Mouse (Mus musculus): ENCODE measurements around the gene Hsd17b2.
A peak's percentile ranks its signal among the peaks of the same experiment; 100 is the strongest.

The Hsd17b2 gene

DNA sequence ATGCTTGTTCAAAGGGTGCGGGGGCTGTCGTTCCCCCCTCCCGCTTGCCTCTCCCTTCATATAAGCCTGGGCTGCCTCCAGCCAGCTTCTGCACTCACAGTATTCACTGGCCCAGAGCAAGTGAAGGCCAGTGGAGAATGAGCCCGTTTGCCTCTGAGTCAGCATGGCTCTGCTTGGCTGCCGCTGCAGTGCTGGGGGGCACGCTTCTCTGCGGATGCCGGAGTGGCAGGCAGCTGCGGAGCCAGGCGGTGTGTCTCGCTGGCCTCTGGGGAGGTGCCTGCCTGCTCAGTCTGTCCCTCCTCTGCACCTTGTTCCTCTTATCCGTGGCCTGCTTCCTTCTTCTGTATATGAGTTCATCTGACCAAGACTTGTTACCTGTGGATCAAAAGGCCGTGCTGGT, at the start of gene Hsd17b2:
Gene Hsd17b2, plus strand, starts transcription at position 46 of the 400 bp plus-strand sequence.
- no peak for DNase-seq (ENCODE audit: low read depth, low spot score)

DNA sequence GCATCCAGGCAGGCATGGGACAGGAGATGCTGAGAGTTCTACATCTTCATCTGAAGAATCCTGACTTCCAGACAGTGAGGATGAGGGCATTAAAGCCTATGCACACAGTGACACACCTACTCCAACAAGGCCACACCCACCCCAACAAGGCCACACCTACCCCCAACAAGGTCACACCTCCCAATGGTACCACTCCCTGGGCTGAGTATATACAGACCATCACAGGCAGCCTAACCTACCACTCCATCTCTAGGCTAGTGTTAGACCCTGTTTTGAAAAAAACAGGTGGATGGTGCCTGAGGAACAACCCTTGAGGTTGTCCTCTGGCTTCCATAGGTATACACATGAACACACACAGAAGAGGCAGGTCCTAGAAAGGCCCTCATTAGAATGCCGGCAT, 49.4 kb upstream of the Hsd17b2 start:
- DNase-seq (ENCODE audit: low read depth, low spot score), result no peak

DNA sequence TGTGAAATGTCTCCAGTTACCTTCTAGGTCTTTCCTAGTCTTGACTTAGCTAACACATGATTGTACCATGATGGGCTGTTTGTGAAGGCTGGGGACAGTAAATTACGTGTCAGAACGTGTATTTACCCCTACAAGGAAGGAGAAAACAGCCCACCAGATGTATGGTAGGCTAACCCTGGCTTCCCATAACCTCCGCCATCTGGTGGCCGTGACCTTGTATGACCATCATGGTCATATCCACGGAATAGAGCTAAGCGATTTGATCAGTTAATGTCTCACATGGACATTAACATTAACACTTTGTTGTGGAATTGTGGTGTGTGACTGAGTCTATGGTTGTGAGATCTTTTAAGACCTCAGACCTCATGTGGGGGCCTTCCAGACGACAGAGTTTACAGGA, 42.7 kb upstream of the Hsd17b2 start:
- no peak for DNase-seq (ENCODE audit: low read depth, low spot score)

DNA sequence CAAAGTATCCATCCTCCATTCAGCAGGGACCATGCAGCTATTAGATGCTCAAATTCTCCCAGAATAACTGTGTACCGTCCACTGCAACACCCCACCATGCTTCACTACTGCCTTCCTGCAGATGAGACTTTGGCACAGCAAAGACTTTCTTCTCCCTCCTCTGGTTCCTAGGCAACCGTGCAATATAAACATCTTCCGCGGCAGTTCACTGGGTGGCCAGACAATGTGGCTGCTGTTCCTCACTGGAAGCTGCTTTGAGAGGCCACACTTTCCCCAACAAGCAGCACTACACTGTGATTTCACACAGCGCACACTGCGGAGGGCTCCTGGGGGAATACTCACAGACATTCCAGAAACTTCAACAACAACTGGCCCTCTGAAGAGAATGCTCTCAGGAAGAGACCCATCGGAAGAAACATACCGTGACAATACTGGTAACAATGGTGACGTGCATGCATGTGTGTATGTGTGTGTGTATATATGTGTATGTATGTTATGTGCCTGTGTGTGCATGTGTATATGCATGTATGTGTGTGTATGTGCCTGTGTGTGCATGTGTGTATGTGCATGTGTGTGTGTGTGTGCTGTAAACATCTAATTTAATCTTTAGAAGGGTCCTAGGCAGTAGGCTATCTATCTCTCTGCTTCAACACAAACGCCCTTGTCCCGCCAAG, 41.2 kb upstream of the Hsd17b2 start:
- peak; percentile 82 for DNase-seq (ENCODE audit: low read depth, low spot score)

DNA sequence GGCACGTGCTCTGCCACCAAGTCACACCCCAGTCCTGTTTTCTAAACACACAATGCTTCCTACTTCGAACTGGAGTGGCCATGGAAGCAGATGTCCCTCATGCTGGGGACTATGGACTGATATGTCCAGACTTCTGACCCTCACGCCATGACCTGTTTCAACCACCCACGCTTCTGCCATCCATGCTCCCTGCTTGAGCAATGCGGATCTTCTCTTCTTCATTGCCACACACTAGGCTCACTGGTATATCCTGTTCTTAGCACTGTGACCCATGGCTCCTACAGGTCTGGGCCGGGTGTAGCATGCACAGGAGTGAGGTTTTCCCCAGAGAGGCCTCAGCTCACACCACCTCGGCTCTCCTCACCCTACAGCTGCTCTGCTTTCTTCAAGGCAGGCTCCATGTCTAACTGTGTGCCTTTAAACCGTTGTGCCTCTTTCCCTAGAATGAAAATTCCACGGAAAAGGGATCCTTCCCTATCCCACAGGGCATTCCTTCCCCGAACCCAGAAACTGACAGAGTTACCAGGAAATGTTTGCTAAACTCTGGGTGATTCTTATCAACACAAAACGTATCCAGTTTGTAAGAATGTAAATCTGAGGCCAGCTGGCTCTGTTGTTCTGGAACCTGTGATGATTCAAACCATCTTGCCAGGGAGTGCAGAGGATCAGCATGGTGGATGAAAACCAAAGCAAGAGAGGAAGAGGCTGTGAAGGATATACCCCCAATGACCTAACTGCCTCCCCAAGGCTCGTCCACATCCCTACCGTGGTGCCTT, 34.2 kb upstream of the Hsd17b2 start:
- no peak for DNase-seq (ENCODE audit: low read depth, low spot score)

DNA sequence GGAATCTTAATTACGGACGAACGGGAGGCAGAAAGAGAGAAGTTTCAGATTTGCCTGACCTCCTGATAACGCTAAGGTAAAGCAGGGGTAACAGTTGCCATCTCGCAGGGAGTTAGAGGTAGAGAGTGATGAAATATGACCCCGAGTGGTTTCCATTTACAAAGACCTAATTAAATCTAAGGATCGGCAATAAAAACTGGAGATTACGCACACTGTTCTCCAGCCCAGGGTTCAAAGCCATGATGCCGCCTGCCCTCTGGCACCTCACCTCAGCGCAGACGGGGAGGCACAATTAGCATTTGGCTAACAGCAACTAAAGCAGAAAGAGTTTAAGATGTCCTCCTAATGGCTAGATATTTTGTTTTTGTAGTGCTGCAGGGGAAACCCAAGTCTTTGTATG, 31.2 kb upstream of the Hsd17b2 start:
- DNase-seq (ENCODE audit: low read depth, low spot score), result no peak

DNA sequence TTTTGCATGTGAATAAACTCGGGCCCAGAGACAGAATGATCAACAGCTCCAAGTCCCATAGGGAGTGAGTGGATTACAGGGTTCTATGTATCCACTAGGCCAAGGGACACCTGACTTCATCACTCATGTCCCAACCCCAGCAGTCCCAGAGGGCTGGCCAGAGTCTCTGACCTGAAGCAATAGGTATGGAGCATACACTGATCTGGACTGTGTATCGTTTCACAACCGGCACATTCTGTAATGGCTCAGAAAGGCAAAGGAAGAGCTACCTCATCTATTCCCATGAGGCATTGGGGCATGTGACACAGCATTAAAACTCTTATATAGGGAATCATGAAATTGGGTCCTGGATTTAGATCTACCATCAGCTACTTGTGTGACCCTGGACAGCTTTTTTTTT, 29.1 kb upstream of the Hsd17b2 start:
- DNase-seq (ENCODE audit: low read depth, low spot score), result no peak

DNA sequence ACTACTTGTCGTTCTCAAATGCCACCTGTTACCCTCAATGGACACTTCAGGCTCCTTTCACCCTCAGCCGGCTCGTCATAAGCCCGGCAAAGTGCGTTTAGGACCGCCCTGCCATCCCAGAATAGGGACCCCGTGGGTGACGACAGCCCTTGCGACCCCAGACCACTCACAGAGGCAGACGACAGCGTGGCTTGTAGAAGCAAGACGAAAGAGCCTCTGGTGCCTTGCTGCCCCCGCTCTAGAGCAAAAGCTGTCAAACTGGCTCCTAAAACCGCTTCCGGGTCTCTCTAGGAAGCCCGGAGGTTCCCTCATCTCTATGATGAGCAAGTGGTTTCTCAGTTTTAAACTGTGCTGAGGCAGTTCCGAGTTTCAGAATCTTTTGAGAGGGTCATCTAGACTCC, 28.3 kb upstream of the Hsd17b2 start, which contains the start of gene Sdr42e1:
Gene Sdr42e1, minus strand, starts transcription at position 260 of the 401 bp plus-strand sequence.
- no peak for DNase-seq (ENCODE audit: low read depth, low spot score)

DNA sequence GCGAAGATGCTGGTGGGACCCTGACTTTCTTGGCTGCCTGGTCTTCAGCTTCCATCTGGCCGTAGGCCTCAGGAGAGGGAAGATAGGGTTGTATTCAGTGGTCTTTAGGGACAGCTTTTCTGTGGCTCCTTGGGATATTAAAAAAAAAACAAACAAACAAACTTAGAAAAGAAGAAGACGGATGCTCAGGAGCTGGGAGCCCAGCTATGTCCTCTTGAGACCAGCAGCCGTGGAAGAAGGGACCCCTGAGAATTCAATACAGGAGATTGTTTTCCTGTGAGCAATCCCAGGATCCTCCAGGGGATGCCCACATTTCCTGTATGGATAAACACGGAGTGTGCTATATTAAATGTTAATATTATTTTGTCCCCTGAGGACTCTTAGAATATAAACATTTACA, 26.5 kb upstream of the Hsd17b2 start:
- no peak for DNase-seq (ENCODE audit: low read depth, low spot score)

DNA sequence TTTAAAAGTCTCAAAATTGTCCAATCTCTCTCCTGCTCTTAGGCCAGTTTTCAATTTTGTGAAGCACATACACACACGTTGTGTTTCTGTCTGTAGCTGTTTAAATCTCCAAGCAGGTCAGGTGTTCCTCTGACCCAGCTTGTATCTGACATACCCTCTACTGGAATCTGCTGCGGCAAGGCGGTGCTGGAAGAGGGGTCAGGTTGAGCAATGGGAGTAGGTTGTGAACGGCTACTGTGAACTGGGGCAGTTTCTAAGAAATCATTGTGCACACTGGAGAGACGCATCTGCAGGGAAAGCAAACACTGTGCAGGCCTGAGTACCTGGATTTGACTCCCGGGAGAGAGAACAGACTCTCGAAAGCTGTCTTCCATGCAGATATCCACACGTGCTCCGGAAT, 25.2 kb upstream of the Hsd17b2 start:
- no peak for DNase-seq (ENCODE audit: low read depth, low spot score)

DNA sequence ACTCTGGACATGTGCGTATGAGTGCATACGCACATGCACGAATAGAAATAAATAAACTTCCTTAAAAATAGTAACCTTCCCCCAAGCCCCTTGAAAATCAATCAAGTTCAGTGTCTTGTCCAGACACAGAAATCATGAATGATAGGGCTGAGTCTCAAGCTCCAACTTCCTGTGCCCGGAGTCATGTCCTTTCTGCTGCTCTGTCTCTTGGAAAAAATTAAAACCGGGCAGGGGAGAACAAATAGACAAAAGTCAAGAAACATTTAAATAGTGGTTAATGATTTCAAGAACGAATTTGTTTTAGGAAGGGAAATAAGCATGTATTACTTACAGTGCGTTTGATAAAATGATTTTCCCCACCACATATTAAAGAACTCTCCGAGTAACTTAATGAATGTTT, 24.7 kb upstream of the Hsd17b2 start:
- DNase-seq (ENCODE audit: low read depth, low spot score), result no peak

DNA sequence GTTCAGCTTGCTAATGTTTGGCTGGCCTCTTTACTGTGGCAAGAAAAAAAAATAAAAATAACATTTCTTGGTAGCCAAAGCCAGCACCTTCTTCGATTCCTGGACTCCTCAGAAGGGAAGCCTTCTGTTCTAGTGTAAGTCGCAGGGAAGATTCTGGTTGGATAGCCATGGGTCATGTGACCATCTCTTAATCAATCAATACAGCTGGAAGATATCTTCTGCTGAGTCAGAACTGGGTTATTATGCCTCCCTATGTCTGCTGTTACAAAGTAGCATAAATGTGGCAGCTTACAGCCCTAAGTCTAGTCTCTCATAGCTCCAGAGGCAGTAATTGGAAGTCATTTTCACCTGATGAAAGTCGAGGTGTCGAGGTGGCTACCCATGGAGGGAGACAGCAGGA, 23.1 kb upstream of the Hsd17b2 start:
- no peak for DNase-seq (ENCODE audit: low read depth, low spot score)

DNA sequence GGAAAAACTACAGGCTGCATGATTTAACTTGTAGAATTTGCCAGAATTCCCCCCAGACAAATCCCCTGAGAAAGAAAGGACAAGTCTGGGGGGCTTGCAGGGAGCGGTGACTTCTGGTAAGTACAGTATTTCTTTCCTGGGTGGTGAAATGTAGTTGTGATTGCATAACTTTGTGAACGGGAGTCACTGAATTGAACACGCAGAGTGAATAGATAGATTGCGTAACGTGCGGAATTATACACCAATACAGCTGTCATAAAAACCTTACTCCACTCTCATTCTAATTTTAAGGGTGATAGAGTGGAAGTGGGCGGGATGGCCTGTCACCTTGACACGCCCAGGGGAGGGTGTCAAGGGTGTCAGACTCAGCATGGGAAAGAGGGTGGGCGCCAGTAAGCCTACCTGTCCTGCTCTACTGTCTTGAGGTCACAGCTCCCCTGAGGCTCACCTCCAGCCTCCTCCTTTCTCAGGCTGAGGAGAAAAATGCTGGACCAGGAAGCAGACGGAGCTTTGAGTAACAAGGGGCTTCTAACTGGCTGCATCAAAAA, 17.7 kb upstream of the Hsd17b2 start:
- no peak for DNase-seq (ENCODE audit: low read depth, low spot score)

DNA sequence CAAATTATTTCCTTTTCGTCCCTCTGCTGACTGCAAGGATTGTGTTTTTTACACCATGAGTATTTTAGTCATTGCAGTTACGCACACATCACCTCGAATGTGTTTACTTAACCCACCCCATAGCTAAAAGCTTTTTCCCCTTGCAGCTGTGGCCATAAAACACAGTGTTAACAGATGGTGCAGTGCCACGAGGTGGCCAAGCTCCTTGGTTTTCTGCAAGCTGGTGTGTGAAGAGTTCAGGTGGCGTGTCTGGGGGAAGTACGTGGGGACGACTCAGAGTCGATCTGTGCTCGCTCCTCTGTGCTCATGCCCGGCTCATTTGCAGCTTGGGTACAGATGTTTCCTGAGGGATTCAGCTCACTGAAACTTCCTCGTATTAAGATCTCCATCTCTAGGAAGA, 17.2 kb upstream of the Hsd17b2 start:
- DNase-seq (ENCODE audit: low read depth, low spot score), result peak; percentile 44

DNA sequence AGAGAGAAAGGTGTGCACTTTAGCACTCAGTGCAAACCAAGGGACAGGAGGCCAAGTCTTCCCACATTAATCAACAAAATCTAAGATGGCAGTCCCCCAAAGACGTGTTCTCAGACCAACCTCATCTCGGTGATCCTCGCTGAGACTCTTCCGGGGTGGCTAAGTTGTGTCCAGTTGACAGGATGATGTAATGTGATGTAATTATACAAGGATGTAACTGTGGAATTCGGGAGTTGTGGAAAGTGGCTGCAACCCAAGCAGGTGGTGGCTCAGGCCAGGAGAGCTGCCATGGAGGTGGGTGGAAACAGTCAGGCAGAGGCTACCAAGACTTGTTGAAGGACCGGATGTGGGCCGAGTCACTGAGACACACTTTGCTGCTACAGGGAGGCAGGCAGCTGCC, 13.8 kb upstream of the Hsd17b2 start:
- no peak for DNase-seq (ENCODE audit: low read depth, low spot score)

DNA sequence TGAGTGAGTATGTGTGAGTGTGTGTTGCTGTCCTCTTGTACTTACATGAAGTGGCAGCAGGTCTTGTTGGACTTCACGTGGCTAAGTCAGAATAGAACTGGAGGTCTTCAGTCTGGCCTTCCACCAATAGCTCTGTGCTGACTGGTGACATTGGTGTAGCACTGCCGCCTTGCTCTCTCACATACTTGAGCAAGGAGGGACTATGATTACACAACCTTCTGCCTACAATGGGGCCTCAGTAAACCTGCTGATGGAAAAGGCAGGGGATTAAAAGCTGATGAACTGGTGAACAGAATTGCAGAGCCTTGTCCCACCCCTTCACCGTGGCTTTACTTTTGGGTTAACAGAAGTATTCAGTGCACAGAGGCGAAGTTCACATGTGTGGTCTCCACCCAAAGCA, 9.6 kb upstream of the Hsd17b2 start:
- DNase-seq (ENCODE audit: low read depth, low spot score), result no peak

DNA sequence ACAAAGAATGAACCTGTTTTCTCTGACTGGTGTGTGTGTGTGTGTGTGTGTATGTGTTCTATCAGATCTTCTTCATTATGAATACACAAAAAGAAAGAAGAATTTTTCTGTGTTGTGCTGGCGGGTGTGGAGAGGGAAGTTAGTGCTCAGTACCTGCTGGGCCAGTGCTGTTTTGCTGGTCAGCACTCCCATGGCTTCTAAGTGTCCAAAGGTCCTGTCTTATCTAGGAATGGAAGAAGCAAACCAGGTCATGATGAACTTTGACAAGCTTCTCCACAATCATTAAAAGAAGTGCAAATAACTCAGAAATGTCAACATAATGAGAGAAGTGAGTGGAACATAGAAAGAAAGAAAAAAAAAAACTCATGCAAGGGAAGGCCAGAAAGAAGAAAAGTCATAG, 6.1 kb upstream of the Hsd17b2 start:
- no peak for DNase-seq (ENCODE audit: low read depth, low spot score)

DNA sequence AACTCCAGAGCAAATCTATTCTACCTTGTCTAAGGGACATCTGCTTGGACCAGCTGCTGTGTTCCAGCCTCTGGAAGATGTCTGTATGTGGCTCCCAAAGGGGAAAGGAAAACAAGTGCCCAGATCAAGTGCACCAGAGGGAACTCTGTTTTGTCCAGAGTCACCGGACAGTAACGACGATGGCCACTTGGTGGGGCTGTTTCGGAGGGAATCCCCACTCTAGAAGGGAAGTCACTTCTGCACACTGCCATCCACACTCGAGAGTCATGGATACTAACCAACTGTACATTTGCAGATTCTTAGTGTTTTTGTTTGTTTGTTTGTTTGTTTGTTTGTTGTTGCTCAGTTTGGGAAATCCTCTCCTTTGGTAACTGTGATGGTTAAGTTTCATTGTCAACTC, 4.5 kb upstream of the Hsd17b2 start:
- DNase-seq (ENCODE audit: low read depth, low spot score), result no peak

DNA sequence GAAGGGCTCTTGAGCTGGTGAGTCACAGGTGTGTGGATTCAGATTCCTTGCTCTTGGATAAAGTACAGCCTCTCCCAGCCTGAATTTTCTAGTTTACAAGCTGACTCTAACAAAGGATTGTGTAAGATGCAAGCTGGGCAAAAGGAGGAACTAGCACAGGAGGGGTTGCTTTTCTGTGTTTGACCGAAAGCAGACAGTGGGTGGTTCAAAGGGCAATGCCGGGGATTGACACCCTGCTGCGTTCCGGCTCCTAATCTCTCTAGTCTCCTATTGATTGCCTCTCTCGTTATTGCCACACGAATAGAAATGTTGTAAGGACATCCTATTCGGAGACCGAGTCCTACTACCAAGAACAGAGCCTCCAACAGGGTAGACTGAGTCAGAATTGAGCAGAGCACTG, 1.0 kb upstream of the Hsd17b2 start:
- no peak for DNase-seq (ENCODE audit: low read depth, low spot score)

DNA sequence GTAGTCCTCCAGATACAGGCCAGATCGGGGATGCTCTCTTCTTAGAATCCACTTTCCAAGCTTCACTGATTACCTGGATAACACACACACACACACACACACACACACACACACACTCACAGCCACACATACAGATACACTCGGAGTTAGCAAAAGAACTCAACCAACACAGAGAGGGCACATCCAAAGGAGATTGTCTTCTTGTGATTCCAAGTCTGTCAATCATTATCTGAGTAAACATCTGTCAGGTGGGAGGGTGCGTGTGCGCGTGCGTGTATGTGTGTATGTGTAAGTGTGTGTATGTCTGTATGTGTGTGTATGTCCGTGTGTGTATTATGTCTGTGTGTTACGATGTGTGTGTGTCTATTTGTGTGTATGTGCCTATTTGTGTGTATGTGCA, 458 bp upstream of the Hsd17b2 start:
- no peak for DNase-seq (ENCODE audit: low read depth, low spot score)

DNA sequence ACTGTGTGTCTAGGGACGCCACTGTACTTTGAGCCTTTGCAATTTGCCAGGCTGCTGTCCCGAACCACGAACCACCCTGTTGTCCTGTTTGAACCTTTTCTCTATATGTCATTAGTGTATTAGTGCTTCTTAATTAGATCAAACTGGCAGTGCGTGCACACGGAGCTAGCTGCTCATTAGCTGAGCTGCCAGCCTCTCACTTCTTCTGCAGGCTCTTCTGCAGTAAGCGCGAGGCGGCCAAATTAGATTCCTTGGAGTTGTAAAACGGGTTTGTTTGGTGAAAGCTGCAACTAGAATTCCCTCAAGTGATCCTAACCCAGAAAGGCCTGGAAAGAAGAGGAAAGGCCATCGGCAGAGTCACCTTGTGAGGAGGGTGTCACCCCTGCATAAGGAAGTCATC, 997 bp downstream of the Hsd17b2 start:
- DNase-seq (ENCODE audit: low read depth, low spot score), result no peak

DNA sequence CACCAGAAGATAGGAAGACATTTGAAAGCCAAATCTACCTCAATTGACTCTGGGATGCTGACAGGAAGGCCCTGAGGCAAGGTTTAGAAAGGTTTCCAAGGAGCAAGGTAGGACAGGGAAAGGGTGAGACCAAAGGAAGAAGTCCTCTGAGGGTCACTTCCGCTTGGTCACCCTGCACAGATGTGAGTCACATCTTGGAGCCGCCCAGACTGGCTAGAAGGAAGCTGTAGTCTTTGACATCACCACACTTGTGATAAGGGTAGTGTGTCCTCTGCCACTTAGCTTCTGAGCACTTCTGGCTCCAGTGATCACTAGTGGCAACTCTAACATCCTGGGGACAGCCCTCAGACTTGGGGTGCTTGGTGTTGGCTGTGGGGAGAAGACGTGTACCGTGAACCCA, 4.4 kb downstream of the Hsd17b2 start:
- DNase-seq (ENCODE audit: low read depth, low spot score), result no peak

DNA sequence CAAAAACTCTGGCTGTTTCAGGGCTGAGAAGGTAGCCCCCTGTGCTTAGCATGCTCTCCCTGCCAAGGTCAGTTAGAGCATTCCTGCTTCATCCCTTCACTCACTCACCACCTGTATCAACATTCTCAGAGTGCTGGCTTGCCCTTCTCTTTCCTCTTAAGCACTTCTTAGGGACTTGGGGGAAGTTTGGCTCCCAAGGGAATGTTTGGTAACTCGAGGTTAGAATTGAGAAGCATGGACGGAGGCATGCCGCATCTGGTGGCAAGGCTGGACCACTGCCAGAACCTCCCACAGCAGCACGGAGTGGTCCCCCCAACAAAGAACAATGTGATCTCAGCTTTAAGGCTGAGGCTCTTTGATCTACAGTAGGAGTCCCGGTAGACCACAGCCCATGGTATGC, 10.5 kb downstream of the Hsd17b2 start:
- DNase-seq (ENCODE audit: low read depth, low spot score), result peak; percentile 48
